Mouse (Mus musculus): ENCODE data around the gene Dgki. TPM values are rescaled to one million over a fixed set of nuclear protein-coding genes. Genes with fewer than 3 reads are reported as not detected.
"Not testable (repeated sequence)": the region's sequence is repeated elsewhere in the genome, so short reads cannot be mapped to it uniquely, and the experiment has no call there.

The Dgki gene
- polyA plus RNA-seq, 1 experiment = not detected

DNA sequence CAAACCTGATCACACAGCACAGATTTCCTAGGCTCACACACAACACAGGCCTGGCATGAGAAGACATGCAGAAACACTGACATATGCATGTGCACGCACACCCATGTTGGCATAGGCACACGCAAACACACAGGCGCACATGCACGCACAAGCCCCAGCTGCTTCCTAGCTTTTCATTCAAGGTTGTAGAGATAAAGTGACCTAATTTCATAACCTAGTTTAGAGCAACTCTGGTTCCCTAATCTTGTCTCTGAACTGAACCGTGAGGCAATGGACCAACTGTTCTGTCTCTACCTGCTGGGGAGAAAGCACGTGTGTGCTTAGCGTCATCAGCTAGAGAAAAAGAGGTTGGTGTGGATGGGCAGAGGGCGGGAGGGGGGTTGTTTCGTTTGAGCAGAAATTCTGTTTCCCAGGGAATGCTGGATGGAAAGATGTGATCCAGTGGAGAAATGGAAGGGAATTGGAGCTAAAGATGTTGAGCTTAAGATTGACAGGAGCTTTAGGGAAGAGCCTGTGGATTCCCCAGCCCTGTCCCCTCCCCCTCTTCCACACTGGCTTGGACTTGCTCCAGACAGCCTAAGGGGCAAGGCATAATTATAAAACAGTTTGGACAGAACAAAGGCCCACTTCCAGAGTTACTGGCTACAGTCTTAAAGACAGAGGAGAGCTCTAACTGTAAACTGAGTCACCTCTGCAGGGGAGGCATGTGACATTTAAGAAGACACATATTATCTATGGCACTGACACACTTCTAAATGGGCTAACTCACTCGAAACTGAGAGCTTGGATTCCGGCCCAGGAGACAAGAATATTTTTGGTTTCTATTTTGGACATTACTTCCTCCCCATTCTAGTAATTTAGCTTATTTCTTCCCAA is 156.8 kb downstream of the Dgki start:
- no peak for TF ChIP-seq POLR2A (IDR thresholded peaks at IDR 0.05; ENCODE audit: borderline replicate concordance, low read depth, low read length)
- no peak for TF ChIP-seq CTCF (IDR thresholded peaks at IDR 0.05; ENCODE audit: low read depth, low read length)
- Histone ChIP-seq H3K27ac (ENCODE audit: insufficient read depth, low read depth, low read length) (peak overlapping the region; percentile 41), H3K4me3 (ENCODE audit: insufficient read depth, low read length) (0 out of 2 replicates have a peak overlapping the region, but pooled peaks have one; percentile 25), H3K4me1 (ENCODE audit: control insufficient read depth, insufficient read depth, low read length) (peaks cover 16% of the 10 kb centered on the region)

DNA sequence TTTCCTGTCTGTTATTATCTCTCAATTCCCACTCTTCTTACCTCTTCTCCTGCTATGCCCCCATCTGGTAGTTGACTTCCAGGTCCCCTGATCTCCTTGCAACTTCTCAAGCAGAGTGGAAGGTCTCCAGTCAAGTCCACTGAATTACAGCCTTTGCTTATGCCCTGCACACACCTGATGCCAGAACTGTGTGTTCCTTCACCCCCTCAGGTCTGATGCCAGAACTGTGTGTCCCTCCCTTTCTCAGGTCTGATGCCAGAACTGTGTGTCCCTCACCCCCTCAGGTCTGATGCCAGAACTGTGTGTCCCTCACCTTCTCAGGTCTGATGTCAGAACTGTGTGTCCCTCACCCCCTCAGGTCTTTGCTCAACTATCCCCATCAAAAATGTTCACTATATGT is 161.2 kb downstream of the Dgki start:
- Histone ChIP-seq H3K27ac (ENCODE audit: insufficient read depth, low read depth, low read length) (no peak overlapping the region), H3K4me3 (ENCODE audit: insufficient read depth, low read length) (no peak overlapping the region), H3K4me1 (ENCODE audit: control insufficient read depth, insufficient read depth, low read length) (peaks cover 6% of the 10 kb centered on the region)
- no peak for TF ChIP-seq POLR2A (IDR thresholded peaks at IDR 0.05; ENCODE audit: borderline replicate concordance, low read depth, low read length)
- TF ChIP-seq CTCF (IDR thresholded peaks at IDR 0.05; ENCODE audit: low read depth, low read length) = no peak

DNA sequence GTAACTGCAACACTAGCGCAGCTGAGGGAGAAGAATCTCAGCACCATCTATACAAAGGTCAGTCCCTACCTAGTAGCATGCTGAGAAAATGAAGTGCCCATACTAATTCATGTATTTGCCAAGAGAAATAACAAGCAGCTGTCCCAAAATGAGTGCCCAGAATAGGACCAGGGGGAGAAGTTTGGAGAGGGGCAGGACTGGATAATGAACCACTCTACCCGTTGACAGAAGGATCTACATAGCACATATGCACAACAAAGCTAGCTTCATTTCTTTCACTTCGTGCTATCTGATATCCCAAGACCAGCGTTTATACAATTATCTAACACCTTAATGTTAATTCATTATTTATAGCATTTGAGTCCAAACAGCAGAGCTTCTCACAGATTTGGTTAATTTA is 168.7 kb downstream of the Dgki start:
- Histone ChIP-seq H3K4me1 (ENCODE audit: control insufficient read depth, insufficient read depth, low read length) (no peaks in the 10 kb centered on the region), H3K27ac (ENCODE audit: insufficient read depth, low read depth, low read length) (no peak overlapping the region), H3K4me3 (ENCODE audit: insufficient read depth, low read length) (no peak overlapping the region)
- TF ChIP-seq CTCF (IDR thresholded peaks at IDR 0.05; ENCODE audit: low read depth, low read length) (no peak), POLR2A (IDR thresholded peaks at IDR 0.05; ENCODE audit: borderline replicate concordance, low read depth, low read length) (no peak)

DNA sequence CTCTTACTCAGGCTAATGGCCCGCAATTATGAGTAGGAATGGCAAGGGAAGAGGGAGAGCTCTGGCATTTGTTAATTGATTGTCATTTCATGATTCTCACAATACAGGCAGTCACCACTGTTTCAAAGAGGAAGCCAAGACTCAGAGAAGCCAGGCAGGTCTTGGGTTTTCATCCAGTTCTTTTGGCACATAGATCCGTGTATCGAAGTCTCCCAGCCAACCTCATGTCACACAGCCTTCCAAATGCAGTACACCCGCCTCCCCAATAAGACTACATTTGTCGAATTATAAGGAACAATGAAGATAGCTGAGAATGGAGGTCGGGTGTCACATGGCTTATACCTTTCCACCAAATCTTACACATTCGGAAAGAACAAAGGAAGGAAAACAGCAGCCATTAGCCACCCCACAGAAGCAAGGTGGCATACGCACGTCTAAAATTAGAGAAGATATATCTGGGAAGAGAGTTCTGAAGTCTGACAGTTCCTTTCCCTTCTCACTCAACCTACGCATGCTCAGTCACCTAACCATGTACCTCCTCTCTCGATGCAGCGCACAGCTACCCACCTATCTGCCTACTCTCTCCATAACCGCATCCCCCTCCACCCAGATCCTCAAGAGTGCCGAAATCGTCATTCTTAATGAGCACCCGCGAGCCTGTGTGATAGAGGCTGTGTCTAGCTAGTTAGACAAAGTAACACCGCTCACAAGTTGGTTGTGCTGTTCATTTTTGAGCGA is 179.4 kb downstream of the Dgki start:
- Histone ChIP-seq H3K4me3 (ENCODE audit: insufficient read depth, low read length) (no peak overlapping the region), H3K27ac (ENCODE audit: insufficient read depth, low read depth, low read length) (no peak overlapping the region), H3K4me1 (ENCODE audit: control insufficient read depth, insufficient read depth, low read length) (no peaks in the 10 kb centered on the region)
- TF ChIP-seq CTCF (IDR thresholded peaks at IDR 0.05; ENCODE audit: low read depth, low read length) (no peak), POLR2A (IDR thresholded peaks at IDR 0.05; ENCODE audit: borderline replicate concordance, low read depth, low read length) (no peak)

DNA sequence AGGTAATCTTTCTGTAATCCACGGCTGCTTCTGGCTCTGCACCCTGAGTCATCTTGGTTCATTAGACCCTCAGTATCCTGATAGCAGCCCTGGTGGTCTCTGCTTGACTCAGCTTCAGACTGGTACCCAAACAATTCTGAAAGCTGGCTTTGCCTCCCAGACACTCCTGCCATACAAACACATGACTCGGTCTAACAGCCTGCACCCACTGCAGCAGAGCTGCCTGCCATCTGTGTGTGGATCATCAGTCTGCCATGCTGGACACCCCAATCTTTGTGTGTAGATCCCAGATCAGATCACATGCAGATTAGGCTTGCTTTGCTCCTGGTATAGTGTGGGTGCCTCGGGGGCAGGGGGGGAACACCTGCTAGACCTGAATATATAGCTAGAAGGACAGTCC is 180.8 kb downstream of the Dgki start:
- Histone ChIP-seq H3K4me3 (ENCODE audit: insufficient read depth, low read length) (no peak overlapping the region), H3K4me1 (ENCODE audit: control insufficient read depth, insufficient read depth, low read length) (no peaks in the 10 kb centered on the region), H3K27ac (ENCODE audit: insufficient read depth, low read depth, low read length) (no peak overlapping the region)
- TF ChIP-seq POLR2A (IDR thresholded peaks at IDR 0.05; ENCODE audit: borderline replicate concordance, low read depth, low read length) (no peak), CTCF (IDR thresholded peaks at IDR 0.05; ENCODE audit: low read depth, low read length) (no peak)

DNA sequence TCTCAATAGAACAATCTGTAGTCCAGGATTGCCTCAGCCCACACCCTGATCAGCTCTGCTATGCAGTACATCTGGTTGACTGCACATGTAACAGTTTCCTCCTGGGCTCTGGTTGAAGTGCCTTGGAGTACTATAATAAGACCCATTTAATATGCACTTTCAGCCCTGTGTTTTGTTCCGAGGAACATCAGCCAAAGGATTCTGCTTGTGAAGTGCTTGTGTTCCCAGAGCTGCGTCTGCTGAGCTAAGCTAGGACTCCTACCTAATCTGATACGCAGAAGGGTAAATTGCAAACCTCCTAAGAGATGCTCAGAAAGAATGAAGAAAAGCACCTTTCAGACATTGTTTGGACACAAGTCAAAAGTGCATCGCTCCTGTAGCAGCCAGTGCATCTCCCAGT is 186.9 kb downstream of the Dgki start:
- TF ChIP-seq POLR2A (IDR thresholded peaks at IDR 0.05; ENCODE audit: borderline replicate concordance, low read depth, low read length) (no peak), CTCF (IDR thresholded peaks at IDR 0.05; ENCODE audit: low read depth, low read length) (no peak)
- Histone ChIP-seq H3K4me1 (ENCODE audit: control insufficient read depth, insufficient read depth, low read length) (no peaks in the 10 kb centered on the region), H3K4me3 (ENCODE audit: insufficient read depth, low read length) (no peak overlapping the region)

DNA sequence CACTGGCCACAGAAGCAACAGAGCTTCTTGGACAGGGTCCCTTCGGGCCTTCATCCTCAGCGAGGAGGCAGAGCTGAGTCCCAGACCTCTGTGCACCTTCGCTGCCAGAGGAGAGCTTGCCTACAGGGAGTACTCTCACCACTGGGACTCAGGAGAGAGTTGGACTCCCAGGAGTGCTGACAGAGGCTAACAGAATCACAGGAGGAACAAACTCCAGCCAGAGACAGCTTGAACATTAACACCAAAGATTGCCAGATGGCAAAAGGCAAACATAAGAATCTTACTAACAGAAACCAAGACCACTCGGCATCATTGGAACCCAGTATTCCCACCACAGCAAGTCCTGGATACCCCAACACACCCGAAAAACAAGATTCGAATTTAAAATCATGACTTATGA is 193.7 kb downstream of the Dgki start:
- not testable (repeated sequence) for H3K4me1 ChIP-seq (ENCODE audit: control insufficient read depth, insufficient read depth, low read length); H3K4me3 ChIP-seq (ENCODE audit: insufficient read depth, low read length); H3K27ac ChIP-seq (ENCODE audit: insufficient read depth, low read depth, low read length)

More for the DNA sequence above, 186.9 kb downstream of the Dgki start:
- no peak overlapping the region for H3K27ac ChIP-seq (ENCODE audit: insufficient read depth, low read depth, low read length)

DNA sequence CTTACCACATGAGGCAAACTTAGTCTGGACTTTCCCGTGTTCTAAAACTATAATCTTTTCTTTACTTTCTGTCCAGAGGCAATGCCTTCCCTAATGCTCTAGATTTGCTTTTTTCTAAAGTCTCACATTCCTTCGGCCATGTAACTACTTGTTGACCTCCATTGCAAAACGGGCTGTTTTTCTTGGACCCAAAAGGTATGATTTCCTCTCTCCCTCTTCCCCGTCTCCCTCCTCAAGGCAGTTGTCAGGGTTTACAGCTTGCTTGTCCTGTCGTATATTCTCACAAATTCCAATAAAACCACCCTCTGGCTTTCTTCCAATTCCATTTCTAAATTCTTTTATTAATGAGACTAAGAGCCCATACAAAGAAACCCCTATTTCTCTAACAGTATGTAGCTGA is 199.6 kb downstream of the Dgki start:
- TF ChIP-seq CTCF (IDR thresholded peaks at IDR 0.05; ENCODE audit: low read depth, low read length) = no peak
- no peak for TF ChIP-seq POLR2A (IDR thresholded peaks at IDR 0.05; ENCODE audit: borderline replicate concordance, low read depth, low read length)
- Histone ChIP-seq H3K4me3 (ENCODE audit: insufficient read depth, low read length) (no peak overlapping the region), H3K27ac (ENCODE audit: insufficient read depth, low read depth, low read length) (no peak overlapping the region), H3K4me1 (ENCODE audit: control insufficient read depth, insufficient read depth, low read length) (no peaks in the 10 kb centered on the region)

DNA sequence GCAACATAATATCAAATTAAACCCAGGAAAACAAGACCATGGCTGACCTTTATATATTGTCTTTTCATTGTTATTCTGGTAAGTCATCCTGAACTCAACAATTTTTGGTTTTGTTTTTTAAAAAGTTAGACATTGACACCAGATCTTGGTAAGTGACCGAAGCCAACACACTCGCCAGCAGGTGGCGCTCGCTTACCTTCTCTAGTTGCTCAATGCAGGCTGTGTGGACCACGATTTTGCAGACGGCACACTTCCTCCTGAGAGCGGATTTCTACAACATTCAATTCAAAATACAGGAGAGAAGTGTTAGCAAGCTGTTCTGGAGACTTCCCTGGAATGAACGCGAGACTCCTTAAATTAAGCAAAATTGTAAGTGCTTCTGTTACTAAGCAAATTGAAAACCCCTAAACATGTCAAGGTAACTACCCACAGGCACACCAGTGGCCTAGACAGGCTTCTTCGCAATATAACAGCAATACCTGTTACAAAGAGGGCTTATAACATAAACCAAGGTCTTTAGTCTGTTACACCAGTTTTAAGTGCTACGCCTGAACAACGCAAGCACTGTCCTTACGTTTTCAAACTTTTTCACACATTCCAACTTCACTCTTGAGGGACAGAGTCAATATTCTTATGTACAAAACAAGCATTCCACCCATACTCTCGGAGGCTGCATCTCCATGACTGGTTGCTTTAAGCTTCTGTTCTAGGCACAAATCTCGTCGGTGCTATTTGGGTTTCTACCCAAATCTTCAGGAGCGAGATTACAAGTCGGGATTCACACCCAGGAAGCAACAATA is 202.4 kb downstream of the Dgki start:
- TF ChIP-seq CTCF (IDR thresholded peaks at IDR 0.05; ENCODE audit: low read depth, low read length) (peak; percentile 89), POLR2A (IDR thresholded peaks at IDR 0.05; ENCODE audit: borderline replicate concordance, low read depth, low read length) (no peak)
- H3K4me3 ChIP-seq (ENCODE audit: insufficient read depth, low read length) = no peak overlapping the region
- H3K4me1 ChIP-seq (ENCODE audit: control insufficient read depth, insufficient read depth, low read length) = no peaks in the 10 kb centered on the region
- H3K27ac ChIP-seq (ENCODE audit: insufficient read depth, low read depth, low read length) = no peak overlapping the region
